Mouse (Mus musculus) ZHBTc4 (cell line): ENCODE results near the gene Malsu1.

Source experiments
- DNase-seq: peaks from one replicate; pipeline ENCODE4 v3.0.0-alpha.2; 2011; ENCODE audit warnings: low read depth, low spot score

The Malsu1 gene

GRCm38 (mm10) chr6:49073304-49074116, at the start of gene Malsu1:
Gene Malsu1 (plus strand): TSS chr6:49073795.
- DNase-seq, result peak; percentile 96

GRCm38 (mm10) chr6:49025290-49025689, 48.3 kb upstream of the Malsu1 start:
- DNase-seq, result no peak

GRCm38 (mm10) chr6:49026496-49026895, 47.1 kb upstream of the Malsu1 start:
- DNase-seq, result no peak

GRCm38 (mm10) chr6:49028019-49028418, 45.6 kb upstream of the Malsu1 start:
- DNase-seq, result no peak

GRCm38 (mm10) chr6:49028708-49029107, 44.9 kb upstream of the Malsu1 start:
- no peak for DNase-seq

- DNase-seq, result no peak
These were observed 42.4 kb upstream of the Malsu1 start for GRCm38 (mm10) chr6:49031230-49031629.

DNA sequence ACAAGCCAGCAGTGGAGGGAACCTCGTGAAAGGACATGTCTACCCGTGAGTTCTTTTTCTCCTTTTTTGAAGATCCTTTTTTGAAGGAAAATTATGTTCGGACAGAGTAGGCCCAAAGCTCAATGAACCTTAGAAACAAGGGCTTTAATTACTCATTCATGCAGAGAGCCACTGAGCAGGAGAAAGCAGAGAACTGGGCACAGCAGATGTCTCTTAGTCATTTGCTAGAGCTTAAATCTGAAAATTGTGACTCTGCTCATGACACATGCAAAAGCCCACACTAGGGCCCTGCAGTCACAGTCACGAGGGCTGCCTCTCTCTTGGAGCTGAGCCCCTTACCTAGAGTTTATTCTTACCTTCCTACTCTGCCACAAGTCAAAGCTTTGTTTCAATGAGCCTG, 40.8 kb upstream of the Malsu1 start:
- DNase-seq, result no peak

GRCm38 (mm10) chr6:49036275-49037267, 37.0 kb upstream of the Malsu1 start, which contains the start of gene Gpnmb:
Gene Gpnmb (plus strand): TSS chr6:49036546.
- peak; percentile 42 for DNase-seq

GRCm38 (mm10) chr6:49037268-49037662, 36.3 kb upstream of the Malsu1 start:
- peak; percentile 43 for DNase-seq

GRCm38 (mm10) chr6:49039470-49040180, 34.0 kb upstream of the Malsu1 start:
- DNase-seq, result peak; percentile 75

DNA sequence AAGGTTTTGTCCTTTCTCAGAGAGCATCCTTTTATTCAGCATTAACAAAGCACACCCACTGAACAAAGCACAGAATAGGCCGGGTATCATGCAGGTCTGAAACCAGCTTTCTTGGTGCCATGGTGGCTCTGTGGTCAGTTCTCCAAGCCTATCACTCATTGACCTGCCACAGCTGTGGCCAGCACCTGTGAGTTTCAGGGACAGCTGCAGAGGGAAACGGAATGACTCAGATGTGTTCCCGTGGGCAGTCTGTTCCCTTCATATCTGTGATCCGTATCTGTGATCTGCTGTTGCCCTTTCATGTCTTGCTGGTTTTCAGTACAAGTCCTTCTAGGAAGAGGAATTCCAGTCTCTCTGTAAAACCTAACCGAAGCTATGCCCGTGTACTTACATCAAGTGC, 27.1 kb upstream of the Malsu1 start:
- no peak for DNase-seq

GRCm38 (mm10) chr6:49046976-49047375, 26.6 kb upstream of the Malsu1 start:
- no peak for DNase-seq

DNA sequence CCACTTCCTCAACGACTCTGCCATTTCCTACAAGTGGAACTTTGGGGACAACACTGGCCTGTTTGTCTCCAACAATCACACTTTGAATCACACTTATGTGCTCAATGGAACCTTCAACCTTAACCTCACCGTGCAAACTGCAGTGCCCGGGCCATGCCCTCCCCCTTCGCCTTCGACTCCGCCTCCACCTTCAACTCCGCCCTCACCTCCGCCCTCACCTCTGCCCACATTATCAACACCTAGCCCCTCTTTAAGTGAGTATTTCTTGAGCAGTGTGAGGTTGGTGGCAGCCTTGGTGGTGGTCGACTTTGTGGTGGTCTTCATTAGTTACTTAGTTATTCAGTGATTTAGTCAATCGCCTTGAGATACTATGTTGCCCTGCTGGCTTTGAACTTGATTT, 25.7 kb upstream of the Malsu1 start:
- DNase-seq, result no peak

GRCm38 (mm10) chr6:49048395-49048794, 25.2 kb upstream of the Malsu1 start:
- no peak for DNase-seq

- no peak for DNase-seq
These were observed 22.8 kb upstream of the Malsu1 start for GRCm38 (mm10) chr6:49050677-49051410.

DNA sequence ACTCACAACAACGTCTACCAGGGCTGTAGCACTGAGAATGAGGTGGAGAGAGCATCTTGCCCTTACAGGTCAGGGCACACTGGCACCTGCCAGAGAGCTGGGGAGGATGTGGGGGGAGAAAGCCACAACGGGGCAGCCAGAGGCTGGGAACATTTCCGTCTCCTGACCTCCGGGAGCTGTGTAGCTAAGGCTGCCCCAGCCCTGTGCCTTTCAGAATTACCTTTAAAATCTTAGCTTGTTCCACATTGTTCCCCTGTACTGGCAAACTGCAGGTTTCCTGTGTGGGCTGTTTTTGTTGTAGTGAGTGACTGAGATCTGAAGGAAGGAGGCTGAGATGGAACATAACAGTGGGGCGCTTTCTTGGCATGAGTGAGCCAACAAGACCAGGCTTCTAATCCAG, 21.4 kb upstream of the Malsu1 start:
- DNase-seq, result no peak

- DNase-seq, result peak; percentile 76
These were observed 18.3 kb upstream of the Malsu1 start for GRCm38 (mm10) chr6:49055256-49055733.

DNA sequence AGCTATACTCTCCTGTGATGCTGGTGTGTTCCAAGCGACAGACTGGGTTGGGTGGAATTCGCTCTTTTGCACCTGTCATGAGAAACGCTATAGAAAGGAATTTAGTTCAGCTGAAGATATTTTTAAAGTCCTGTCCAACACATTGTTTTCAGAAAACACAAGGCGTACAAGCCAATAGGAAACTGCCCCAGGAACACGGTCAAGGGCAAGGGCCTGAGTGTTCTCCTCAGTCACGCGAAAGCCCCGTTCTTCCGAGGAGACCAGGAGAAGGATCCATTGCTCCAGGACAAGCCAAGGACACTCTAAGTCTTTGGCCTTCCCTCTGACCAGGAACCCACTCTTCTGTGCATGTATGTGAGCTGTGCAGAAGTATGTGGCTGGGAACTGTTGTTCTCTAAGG, 17.6 kb upstream of the Malsu1 start:
- no peak for DNase-seq

DNA sequence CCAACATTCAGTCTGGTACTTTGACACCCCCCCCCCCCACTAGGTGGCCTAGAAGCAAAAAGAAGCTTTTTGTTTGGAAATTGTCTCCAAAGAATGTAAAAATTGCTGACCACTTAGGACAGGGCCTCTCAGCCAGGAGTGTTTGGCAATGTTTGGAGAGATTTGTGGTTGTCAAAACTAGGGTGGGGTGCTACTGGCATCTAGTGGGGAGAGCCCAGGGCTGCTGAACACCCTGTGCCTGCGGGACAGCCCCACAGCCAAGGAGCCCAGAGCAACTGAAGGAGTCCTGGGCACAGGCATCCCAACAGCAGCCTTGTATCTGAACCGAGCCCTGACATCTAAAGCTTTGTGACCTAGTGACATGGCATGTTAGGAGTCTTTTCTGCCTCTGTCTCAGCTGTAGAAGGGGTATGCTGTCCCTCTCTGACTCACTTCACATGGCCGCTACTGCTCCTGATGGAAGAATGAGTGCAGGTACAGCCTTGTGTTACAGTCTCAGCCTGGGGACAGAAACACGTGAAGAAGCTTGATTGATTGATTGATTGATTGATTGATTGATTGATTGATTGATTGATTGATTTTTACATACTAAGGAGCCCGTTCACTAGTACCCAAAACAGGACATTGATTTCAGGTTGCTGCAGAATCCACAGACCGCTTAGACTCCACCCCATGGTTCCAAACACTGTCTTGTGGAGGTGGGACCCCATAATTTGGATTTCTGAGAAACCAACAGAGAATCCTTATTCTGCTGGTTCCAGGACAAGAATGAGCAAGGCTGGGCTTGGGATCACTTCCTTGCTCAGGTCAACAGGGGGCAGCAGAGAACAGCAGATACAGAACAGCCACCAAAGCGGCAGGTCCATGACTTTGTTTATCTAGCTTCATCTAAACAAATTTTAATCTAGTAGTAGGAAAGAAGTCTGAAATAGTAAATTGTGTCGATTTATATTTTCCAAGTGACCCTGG, 16.3 kb upstream of the Malsu1 start:
- DNase-seq, result peak; percentile 76

DNA sequence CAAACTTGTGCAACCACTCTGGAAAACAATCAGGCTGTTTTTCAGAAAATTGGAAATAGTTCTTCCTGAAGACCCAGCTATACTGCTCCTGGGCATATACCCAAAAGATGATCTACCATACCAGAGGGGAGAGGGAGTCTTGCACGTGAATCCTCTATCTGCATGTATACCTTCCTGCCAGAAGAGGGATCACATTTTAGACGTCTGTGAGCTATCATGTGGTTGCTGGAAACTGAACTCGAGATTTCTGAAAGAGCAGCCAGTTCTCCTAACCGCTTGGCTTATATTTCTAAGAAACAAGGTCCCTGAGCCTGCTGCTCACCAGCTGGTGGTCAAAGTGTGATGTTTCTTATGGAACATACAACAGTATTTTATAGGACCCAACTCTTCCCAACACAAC, 5.2 kb upstream of the Malsu1 start:
- DNase-seq, result peak; percentile 43
